Mouse (Mus musculus): Measurements from ENCODE around the gene Shq1. TPM values are rescaled to one million over a fixed set of nuclear protein-coding genes. Genes with fewer than 3 reads are reported as not detected.

Shq1 gene
- polyA plus RNA-seq, 1 experiment from 2014 or later = 9.6 TPM

GRCm38 (mm10) chr6:100708248-100708647 is 37.3 kb upstream of the Shq1 start:
- H3K9me3 ChIP-seq (ENCODE audit: control insufficient read depth, low read length) = no peaks in the 10 kb centered on the region
- no peak overlapping the region for H3K4me2 ChIP-seq (ENCODE audit: low read length)
- H3K4me3 ChIP-seq (replicated peaks; ENCODE audit: low read depth, low read length) = no peak overlapping the region
- H3K27me3 ChIP-seq (ENCODE audit: control insufficient read depth, insufficient read depth, low read length) = peaks cover 23% of the 10 kb centered on the region
- H3K9ac ChIP-seq (replicated peaks; ENCODE audit: low read length) = no peak overlapping the region
- no peak for DNase-seq
- H3K27ac ChIP-seq (replicated peaks; ENCODE audit: low read depth, low read length) = no peak overlapping the region
- ATAC-seq (ENCODE audit: low FRiP score, low TSS enrichment) = no peak
- 84% methylated on average over 1 of the region's 1 CpGs for WGBS
- H3K36me3 ChIP-seq (ENCODE audit: control insufficient read depth, insufficient read depth, low read length) = no peaks in the 10 kb centered on the region
- peaks cover 9% of the 10 kb centered on the region; the same call in 1 of the 2 replicates for H3K4me1 ChIP-seq (ENCODE audit: control insufficient read depth, insufficient read depth, low read length)

DNA sequence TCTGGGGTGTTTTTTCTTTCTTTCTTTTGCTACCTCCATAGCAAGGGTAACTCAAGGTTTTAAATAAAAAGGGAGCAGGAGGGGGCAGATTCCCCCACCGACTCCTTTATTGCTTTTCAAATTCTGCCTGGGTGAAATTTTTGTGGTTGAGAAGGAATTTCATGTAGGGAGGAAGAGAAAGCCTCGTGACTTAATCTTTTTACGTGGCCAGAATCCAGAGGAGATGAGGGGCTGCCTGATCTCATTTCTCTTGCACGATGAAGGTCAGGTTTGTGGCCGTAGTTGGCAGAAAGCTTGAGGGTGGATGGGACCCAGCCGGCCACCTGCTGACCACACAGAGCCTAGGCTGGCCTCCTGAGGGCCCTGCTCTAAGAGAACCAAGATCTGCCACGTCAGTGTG is 36.6 kb upstream of the Shq1 start:
- Histone ChIP-seq H3K36me3 (ENCODE audit: control insufficient read depth, insufficient read depth, low read length) (no peaks in the 10 kb centered on the region), H3K9ac (replicated peaks; ENCODE audit: low read length) (no peak overlapping the region), H3K27me3 (ENCODE audit: control insufficient read depth, insufficient read depth, low read length) (peaks cover 23% of the 10 kb centered on the region), H3K4me1 (ENCODE audit: control insufficient read depth, insufficient read depth, low read length) (peaks cover 9% of the 10 kb centered on the region; the same call in 1 of the 2 replicates), H3K4me3 (replicated peaks; ENCODE audit: low read depth, low read length) (no peak overlapping the region), H3K9me3 (ENCODE audit: control insufficient read depth, low read length) (no peaks in the 10 kb centered on the region), H3K4me2 (ENCODE audit: low read length) (no peak overlapping the region), H3K27ac (replicated peaks; ENCODE audit: low read depth, low read length) (no peak overlapping the region)
- DNase-seq (no peak), ATAC-seq (ENCODE audit: low FRiP score, low TSS enrichment) (no peak)
- WGBS = 36% methylated on average over 7 of the region's 7 CpGs

DNA sequence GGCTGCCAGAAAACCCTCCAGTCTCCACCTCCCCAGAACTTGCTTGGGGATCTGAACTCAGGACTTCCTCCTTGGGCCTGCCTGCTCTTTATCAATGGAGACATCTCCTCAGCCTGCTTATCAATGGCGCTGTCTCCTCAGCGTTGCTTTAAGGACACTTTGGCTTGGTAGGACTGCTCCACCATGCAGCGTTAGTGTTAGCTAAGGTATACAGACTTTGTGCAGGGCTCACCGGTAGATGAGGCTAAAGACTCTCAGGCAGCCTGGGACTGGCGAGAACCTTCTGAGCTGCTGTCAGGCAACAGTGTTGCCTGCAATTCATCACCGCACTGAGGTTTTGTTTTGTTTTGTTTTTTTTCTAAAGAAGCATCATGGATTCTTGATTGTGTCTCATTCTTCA is 35.9 kb upstream of the Shq1 start:
- no peak for ATAC-seq (ENCODE audit: low FRiP score, low TSS enrichment)
- Histone ChIP-seq H3K4me2 (ENCODE audit: low read length) (no peak overlapping the region), H3K36me3 (ENCODE audit: control insufficient read depth, insufficient read depth, low read length) (no peaks in the 10 kb centered on the region), H3K27ac (replicated peaks; ENCODE audit: low read depth, low read length) (no peak overlapping the region), H3K9me3 (ENCODE audit: control insufficient read depth, low read length) (no peaks in the 10 kb centered on the region), H3K27me3 (ENCODE audit: control insufficient read depth, insufficient read depth, low read length) (peaks cover 23% of the 10 kb centered on the region), H3K4me3 (replicated peaks; ENCODE audit: low read depth, low read length) (no peak overlapping the region), H3K4me1 (ENCODE audit: control insufficient read depth, insufficient read depth, low read length) (peaks cover 9% of the 10 kb centered on the region; the same call in 1 of the 2 replicates), H3K9ac (replicated peaks; ENCODE audit: low read length) (no peak overlapping the region)
- no peak for DNase-seq
- 73% methylated on average over 6 of the region's 6 CpGs for WGBS

DNA sequence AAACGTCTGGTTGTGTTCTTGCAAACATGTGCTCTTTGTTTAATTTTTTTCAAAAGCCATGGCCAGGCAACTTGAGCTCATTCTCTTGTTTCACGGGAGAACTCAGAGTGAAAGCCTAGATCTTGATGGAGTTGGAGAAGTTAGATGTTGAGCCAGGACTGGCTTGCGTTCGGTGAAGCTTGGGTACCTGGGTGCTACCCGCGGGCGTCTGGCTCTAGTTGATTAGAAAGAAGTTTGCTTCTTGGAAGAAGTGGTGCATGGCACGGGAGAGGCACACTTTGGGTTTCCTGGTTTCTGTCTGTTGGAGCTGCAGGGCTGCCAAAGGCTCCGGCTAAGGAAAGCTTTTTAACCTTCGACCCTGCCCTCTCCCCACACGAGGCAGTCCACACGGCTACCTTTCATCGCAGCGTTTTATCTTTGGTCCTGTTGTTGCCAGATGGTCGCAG is 34.4 kb upstream of the Shq1 start:
- H3K9ac ChIP-seq (replicated peaks; ENCODE audit: low read length) = no peak overlapping the region; the same call in 1 of the 2 replicates
- no peaks in the 10 kb centered on the region for H3K36me3 ChIP-seq (ENCODE audit: control insufficient read depth, insufficient read depth, low read length)
- peaks cover 9% of the 10 kb centered on the region; the same call in 1 of the 2 replicates for H3K4me1 ChIP-seq (ENCODE audit: control insufficient read depth, insufficient read depth, low read length)
- under 1% methylated on average over 15 of the region's 15 CpGs for WGBS
- DNase-seq = no peak
- H3K4me3 ChIP-seq (replicated peaks; ENCODE audit: low read depth, low read length) = peak overlapping the region; percentile 54
- H3K9me3 ChIP-seq (ENCODE audit: control insufficient read depth, low read length) = no peaks in the 10 kb centered on the region
- H3K4me2 ChIP-seq (ENCODE audit: low read length) = peak overlapping the region; percentile 95
- ATAC-seq (ENCODE audit: low FRiP score, low TSS enrichment) = no peak
- no peak overlapping the region for H3K27ac ChIP-seq (replicated peaks; ENCODE audit: low read depth, low read length)
- H3K27me3 ChIP-seq (ENCODE audit: control insufficient read depth, insufficient read depth, low read length) = peaks cover 23% of the 10 kb centered on the region

GRCm38 (mm10) chr6:100704574-100705365 is 33.8 kb upstream of the Shq1 start, which contains the start of gene Gxylt2:
TSS of gene Gxylt2 (plus strand) at chr6:100704734.
- Histone ChIP-seq H3K4me1 (ENCODE audit: control insufficient read depth, insufficient read depth, low read length) (peaks cover 9% of the 10 kb centered on the region; the same call in 1 of the 2 replicates), H3K27me3 (ENCODE audit: control insufficient read depth, insufficient read depth, low read length) (peaks cover 23% of the 10 kb centered on the region), H3K9ac (replicated peaks; ENCODE audit: low read length) (peak within 1 kb of the TSS; percentile 62), H3K27ac (replicated peaks; ENCODE audit: low read depth, low read length) (no peak within 1 kb of the TSS), H3K36me3 (ENCODE audit: control insufficient read depth, insufficient read depth, low read length) (no peaks in the 10 kb centered on the region), H3K4me3 (replicated peaks; ENCODE audit: low read depth, low read length) (peak within 1 kb of the TSS; percentile 54), H3K9me3 (ENCODE audit: control insufficient read depth, low read length) (no peaks in the 10 kb centered on the region), H3K4me2 (ENCODE audit: low read length) (peak within 1 kb of the TSS; percentile 95)
- peak; percentile 80 for DNase-seq
- peak; percentile 80 for ATAC-seq (ENCODE audit: low FRiP score, low TSS enrichment)
- under 1% methylated on average over 76 of the region's 77 CpGs for WGBS

GRCm38 (mm10) chr6:100704197-100704573 is 33.2 kb upstream of the Shq1 start:
- Histone ChIP-seq H3K4me3 (replicated peaks; ENCODE audit: low read depth, low read length) (peak overlapping the region; percentile 54), H3K4me1 (ENCODE audit: control insufficient read depth, insufficient read depth, low read length) (peaks cover 9% of the 10 kb centered on the region; the same call in 1 of the 2 replicates), H3K27me3 (ENCODE audit: control insufficient read depth, insufficient read depth, low read length) (peaks cover 23% of the 10 kb centered on the region), H3K9ac (replicated peaks; ENCODE audit: low read length) (peak overlapping the region; percentile 62; the same call in 1 of the 2 replicates), H3K36me3 (ENCODE audit: control insufficient read depth, insufficient read depth, low read length) (no peaks in the 10 kb centered on the region), H3K27ac (replicated peaks; ENCODE audit: low read depth, low read length) (no peak overlapping the region), H3K4me2 (ENCODE audit: low read length) (peak overlapping the region; percentile 95), H3K9me3 (ENCODE audit: control insufficient read depth, low read length) (no peaks in the 10 kb centered on the region)
- WGBS = 35% methylated on average over 8 of the region's 8 CpGs
- ATAC-seq (ENCODE audit: low FRiP score, low TSS enrichment) (no peak), DNase-seq (no peak)

DNA sequence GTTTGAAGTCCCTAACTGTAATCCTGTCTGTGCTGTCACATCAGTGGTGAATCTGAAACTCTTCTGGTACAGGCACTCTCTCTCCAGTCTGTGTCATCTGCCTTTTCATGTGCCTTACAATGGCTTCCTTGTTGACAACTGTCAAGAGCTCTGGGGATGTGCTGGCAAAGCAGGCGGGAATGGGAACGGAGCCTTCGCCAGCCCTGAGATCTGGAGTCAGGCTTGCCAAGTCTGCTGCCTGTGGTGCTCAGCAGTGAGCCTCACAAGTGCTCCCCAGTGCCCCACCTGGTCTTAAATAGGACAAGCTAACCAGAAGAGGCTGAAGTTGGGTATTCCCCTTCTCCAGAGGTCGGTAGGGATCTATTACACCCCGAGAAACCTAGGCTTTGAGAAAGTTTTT is 29.8 kb upstream of the Shq1 start:
- WGBS = 75% methylated on average over 5 of the region's 5 CpGs
- ATAC-seq (ENCODE audit: low FRiP score, low TSS enrichment) (no peak), DNase-seq (no peak)
- H3K9ac ChIP-seq (replicated peaks; ENCODE audit: low read length) = no peak overlapping the region
- H3K27me3 ChIP-seq (ENCODE audit: control insufficient read depth, insufficient read depth, low read length) = peaks cover 16% of the 10 kb centered on the region
- H3K27ac ChIP-seq (replicated peaks; ENCODE audit: low read depth, low read length) = no peak overlapping the region
- no peaks in the 10 kb centered on the region for H3K9me3 ChIP-seq (ENCODE audit: control insufficient read depth, low read length)
- no peaks in the 10 kb centered on the region for H3K36me3 ChIP-seq (ENCODE audit: control insufficient read depth, insufficient read depth, low read length)
- H3K4me1 ChIP-seq (ENCODE audit: control insufficient read depth, insufficient read depth, low read length) = peaks cover 9% of the 10 kb centered on the region; the same call in 1 of the 2 replicates
- H3K4me2 ChIP-seq (ENCODE audit: low read length) = no peak overlapping the region
- no peak overlapping the region for H3K4me3 ChIP-seq (replicated peaks; ENCODE audit: low read depth, low read length)

- no peak for DNase-seq
- 85% methylated on average over 5 of the region's 5 CpGs for WGBS
- ATAC-seq (ENCODE audit: low FRiP score, low TSS enrichment) = no peak
These were observed 29.0 kb upstream of the Shq1 start for GRCm38 (mm10) chr6:100699986-100700385.

DNA sequence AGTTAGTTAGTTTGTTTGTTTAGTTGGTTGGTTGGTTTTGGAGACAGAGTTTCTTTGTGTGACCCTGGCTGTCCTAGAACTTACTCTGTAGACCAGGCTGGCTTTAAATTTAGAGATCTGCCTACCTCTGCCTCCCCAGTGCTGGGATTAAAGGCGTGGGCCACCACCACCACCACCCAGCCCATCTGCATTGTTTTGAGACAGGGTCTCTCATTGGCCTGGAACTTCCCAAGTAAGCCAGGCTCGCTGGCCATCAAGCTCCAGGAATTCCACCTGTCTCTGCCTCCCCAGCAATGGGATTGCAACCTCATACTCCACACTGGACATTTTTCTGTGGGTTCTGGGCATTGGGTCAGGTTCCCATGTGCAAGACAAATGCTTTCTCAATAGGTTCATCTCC is 15.4 kb upstream of the Shq1 start:
- Histone ChIP-seq H3K4me3 (replicated peaks; ENCODE audit: low read depth, low read length) (no peak overlapping the region), H3K4me1 (ENCODE audit: control insufficient read depth, insufficient read depth, low read length) (no peaks in the 10 kb centered on the region), H3K4me2 (ENCODE audit: low read length) (no peak overlapping the region), H3K9me3 (ENCODE audit: control insufficient read depth, low read length) (no peaks in the 10 kb centered on the region), H3K27me3 (ENCODE audit: control insufficient read depth, insufficient read depth, low read length) (no peaks in the 10 kb centered on the region), H3K27ac (replicated peaks; ENCODE audit: low read depth, low read length) (no peak overlapping the region), H3K9ac (replicated peaks; ENCODE audit: low read length) (no peak overlapping the region), H3K36me3 (ENCODE audit: control insufficient read depth, insufficient read depth, low read length) (no peaks in the 10 kb centered on the region)
- no peak for DNase-seq
- ATAC-seq (ENCODE audit: low FRiP score, low TSS enrichment) = no peak
- WGBS = 72% methylated on average over 2 of the region's 2 CpGs

More at GRCm38 (mm10) chr6:100699986-100700385, 29.0 kb upstream of the Shq1 start:
- H3K27me3 ChIP-seq (ENCODE audit: control insufficient read depth, insufficient read depth, low read length) = peaks cover 8% of the 10 kb centered on the region
- H3K27ac ChIP-seq (replicated peaks; ENCODE audit: low read depth, low read length) = no peak overlapping the region
- no peaks in the 10 kb centered on the region for H3K36me3 ChIP-seq (ENCODE audit: control insufficient read depth, insufficient read depth, low read length)
- peaks cover 2% of the 10 kb centered on the region; the same call in 1 of the 2 replicates for H3K4me1 ChIP-seq (ENCODE audit: control insufficient read depth, insufficient read depth, low read length)
- no peak overlapping the region for H3K4me2 ChIP-seq (ENCODE audit: low read length)
- no peak overlapping the region for H3K4me3 ChIP-seq (replicated peaks; ENCODE audit: low read depth, low read length)
- no peak overlapping the region for H3K9ac ChIP-seq (replicated peaks; ENCODE audit: low read length)
- no peaks in the 10 kb centered on the region for H3K9me3 ChIP-seq (ENCODE audit: control insufficient read depth, low read length)

Data from midbrain, embryonic 14.5 days (tissue).